In the genomic region with DNA sequence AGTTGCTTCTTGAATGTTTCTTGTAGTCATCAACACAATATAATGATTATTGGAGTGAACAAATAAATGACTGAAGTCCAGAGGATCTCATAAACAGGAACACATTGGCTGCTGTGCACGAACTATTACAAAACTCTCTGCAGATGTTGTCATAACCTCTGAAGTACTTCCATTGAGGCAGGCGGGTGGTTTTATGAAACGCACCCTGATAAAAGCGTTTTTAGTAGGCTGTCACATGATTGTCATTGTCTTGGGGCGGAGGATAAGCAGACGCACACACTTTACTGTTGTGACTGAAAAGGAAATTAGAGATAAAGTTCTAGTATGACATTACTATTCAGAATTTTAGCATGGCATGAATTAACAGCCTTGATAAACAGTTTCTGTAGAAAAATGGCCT, we compare ENCODE assay signal across 20 mouse cellular contexts.
DNase-seq lines count a peak whose midpoint lies in the region; ATAC-seq and TF ChIP-seq lines count a peak whose summit lies in the region.
"Had no signal": no experiment of that assay in that cellular context is flagged by ENCODE, and none has a peak within 500 bp of the region (broad histone marks: within the 10 kb centered on the region; RNA-seq: fewer than 3 reads in every experiment).

No protein-coding gene starts in this region.

- peaks cover 9% of the 10 kb centered on the region; the same call in 1 of the 2 replicates for H3K79me2 ChIP-seq in liver, adult 2 months (ENCODE audit: control insufficient read depth, insufficient read depth, low read length)

- H3K4me1 ChIP-seq in G1E (ENCODE audit: insufficient read depth, low read depth, low read length) = peaks cover 76% of the 10 kb centered on the region
- peaks cover 16% of the 10 kb centered on the region for H3K4me1 ChIP-seq in liver, adult 2 months (ENCODE audit: control insufficient read depth, insufficient read depth, low read length)
- H3K4me1 ChIP-seq in liver, postnatal 0 days (ENCODE audit: insufficient read depth) = peaks cover 22% of the 10 kb centered on the region
- no peaks in the 10 kb centered on the region for H3K4me1 ChIP-seq in intestine, embryonic 16.5 days (ENCODE audit: control insufficient read depth, insufficient read depth, low read length)
- no peaks in the 10 kb centered on the region for H3K4me1 ChIP-seq in midbrain, embryonic 15.5 days

- peak; percentile 88 for TF ChIP-seq EP300 in liver, postnatal 0 days (IDR thresholded peaks at IDR 0.05; ENCODE audit: low read depth)

- no peak for TF ChIP-seq CTCF in G1E (IDR thresholded peaks at IDR 0.05; ENCODE audit: low read depth, low read length)
- no peak for TF ChIP-seq CTCF in liver, adult 2 months (IDR thresholded peaks at IDR 0.05; ENCODE audit: low read depth, low read length)
- no peak for TF ChIP-seq CTCF in liver, postnatal 0 days (IDR thresholded peaks at IDR 0.05; ENCODE audit: low read depth)

- peaks cover 49% of the 10 kb centered on the region for H3K36me3 ChIP-seq in G1E (replicated peaks)
- H3K36me3 ChIP-seq in liver, adult 2 months (ENCODE audit: control insufficient read depth, insufficient read depth, low read length) = peaks cover 7% of the 10 kb centered on the region
- peaks cover 33% of the 10 kb centered on the region for H3K36me3 ChIP-seq in liver, postnatal 0 days (replicated peaks; ENCODE audit: insufficient read depth, low read length)
- H3K36me3 ChIP-seq in intestine, embryonic 16.5 days (ENCODE audit: control insufficient read depth, insufficient read depth, low read length) = no peaks in the 10 kb centered on the region
- H3K36me3 ChIP-seq in midbrain, embryonic 15.5 days (replicated peaks) = no peaks in the 10 kb centered on the region
- H3K36me3 ChIP-seq: heart, embryonic 15.5 days had no signal

- peak overlapping the region; percentile 48; the same call in 1 of the 2 replicates for H3K4me2 ChIP-seq in liver, postnatal 0 days (ENCODE audit: low read depth, low read length)
- H3K4me2 ChIP-seq in intestine, embryonic 16.5 days (ENCODE audit: low read depth, low read length) = no peak overlapping the region
- H3K4me2 ChIP-seq in midbrain, embryonic 15.5 days = no peak overlapping the region
- H3K4me2 ChIP-seq: heart, embryonic 15.5 days; kidney, embryonic 15.5 days; lung, embryonic 14.5 days had no signal

- no peak for DNase-seq in G1E (ENCODE audit: low spot score)
- DNase-seq in MEL-GATA-1-ER (ENCODE audit: extremely low read depth, low read depth) = peak; percentile 37
- peak; percentile 88 for DNase-seq in liver, adult 2 months (ENCODE audit: extremely low read depth, low read depth, low spot score)
- DNase-seq in liver, postnatal 0 days = no peak
- no peak for DNase-seq in embryo, embryonic 10 days (ENCODE audit: low spot score)
- DNase-seq: adrenal gland, postnatal 10 days; cerebellum, adult 11-12 months; cerebellum, postnatal 14 days; heart, postnatal 4 days; lung, embryonic 14.5 days; right cerebral cortex, postnatal 25 days; thymus, adult 2 months had no signal

- WGBS in liver, adult 2 months = 18% methylated on average over 6 of the region's 6 CpGs
- WGBS in liver, postnatal 0 days (ENCODE audit: insufficient replicate concordance) = 39% methylated on average over 6 of the region's 6 CpGs
- WGBS in intestine, embryonic 16.5 days = 75% methylated on average over 6 of the region's 6 CpGs
- WGBS in midbrain, embryonic 15.5 days = 93% methylated on average over 6 of the region's 6 CpGs

- H3K9ac ChIP-seq in liver, adult 2 months (ENCODE audit: low read depth, low read length) = no peak overlapping the region
- H3K9ac ChIP-seq in liver, postnatal 0 days (replicated peaks) = no peak overlapping the region
- no peak overlapping the region for H3K9ac ChIP-seq in intestine, embryonic 16.5 days (ENCODE audit: low read depth, low read length)
- no peak overlapping the region for H3K9ac ChIP-seq in midbrain, embryonic 15.5 days
- H3K9ac ChIP-seq: heart, embryonic 15.5 days; kidney, embryonic 15.5 days; lung, embryonic 14.5 days had no signal

- H3K9me3 ChIP-seq in G1E (replicated peaks) = no peaks in the 10 kb centered on the region
- no peaks in the 10 kb centered on the region for H3K9me3 ChIP-seq in liver, postnatal 0 days (ENCODE audit: low read length)
- H3K9me3 ChIP-seq in intestine, embryonic 16.5 days (ENCODE audit: control insufficient read depth, low read length) = no peaks in the 10 kb centered on the region
- no peaks in the 10 kb centered on the region for H3K9me3 ChIP-seq in midbrain, embryonic 15.5 days
- H3K9me3 ChIP-seq: heart, embryonic 15.5 days; kidney, embryonic 15.5 days had no signal

- no peaks in the 10 kb centered on the region for H3K27me3 ChIP-seq in G1E (ENCODE audit: insufficient read depth, low read length)
- no peaks in the 10 kb centered on the region for H3K27me3 ChIP-seq in liver, adult 2 months (ENCODE audit: control insufficient read depth, insufficient read depth, low read length)
- H3K27me3 ChIP-seq in liver, postnatal 0 days (ENCODE audit: insufficient read depth, low read length) = no peaks in the 10 kb centered on the region
- H3K27me3 ChIP-seq in intestine, embryonic 16.5 days (replicated peaks; ENCODE audit: control insufficient read depth, insufficient read depth, low read length) = no peaks in the 10 kb centered on the region
- H3K27me3 ChIP-seq in midbrain, embryonic 15.5 days (replicated peaks) = no peaks in the 10 kb centered on the region
- H3K27me3 ChIP-seq: heart, embryonic 15.5 days; kidney, embryonic 15.5 days; Patski had no signal

- TF ChIP-seq POLR2A in liver, adult 2 months (IDR thresholded peaks at IDR 0.05; ENCODE audit: extremely low read depth, insufficient read depth, low read length) = no peak

- ATAC-seq in G1E (ENCODE audit: extremely low read depth, insufficient number of reproducible peaks, low FRiP score, poor library complexity, severe bottlenecking) = peak; percentile 37
- ATAC-seq in liver, postnatal 0 days = no peak
- no peak for ATAC-seq in intestine, embryonic 16.5 days
- no peak for ATAC-seq in midbrain, embryonic 15.5 days (replicated peaks)
- ATAC-seq: forebrain, embryonic 16.5 days; hindbrain, embryonic 16.5 days; intestine, postnatal 0 days; Patski had no signal

- no peak overlapping the region; the same call in 1 of the 2 replicates for H3K4me3 ChIP-seq in G1E (ENCODE audit: low read depth, low read length)
- no peak overlapping the region for H3K4me3 ChIP-seq in liver, adult 2 months (ENCODE audit: insufficient read depth, low read depth, low read length)
- no peak overlapping the region for H3K4me3 ChIP-seq in liver, postnatal 0 days (ENCODE audit: low read depth, low read length)
- H3K4me3 ChIP-seq in intestine, embryonic 16.5 days (ENCODE audit: low read length) = no peak overlapping the region
- H3K4me3 ChIP-seq in midbrain, embryonic 15.5 days = no peak overlapping the region
- H3K4me3 ChIP-seq: heart, embryonic 15.5 days; kidney, embryonic 15.5 days had no signal

- peak overlapping the region; percentile 31; the same call in 1 of the 2 replicates for H3K27ac ChIP-seq in liver, adult 2 months (replicated peaks; ENCODE audit: insufficient read depth, low read depth, low read length)
- peak overlapping the region; percentile 72 for H3K27ac ChIP-seq in liver, postnatal 0 days (ENCODE audit: low read depth)
- no peak overlapping the region for H3K27ac ChIP-seq in intestine, embryonic 16.5 days (ENCODE audit: low read length)
- no peak overlapping the region for H3K27ac ChIP-seq in midbrain, embryonic 15.5 days
- H3K27ac ChIP-seq: heart, embryonic 15.5 days; kidney, embryonic 15.5 days had no signal

Comparison
In these comparisons a context has a peak if more than half of its experiments do, and no peak if none do; other contexts are left out.
1. DNase-seq: peak in MEL-GATA-1-ER (single experiment) and liver, adult 2 months (single experiment); none in G1E (single experiment), liver, postnatal 0 days (single experiment) and embryo, embryonic 10 days (single experiment).
2. H3K27ac ChIP-seq: peak in liver, adult 2 months (single experiment) and liver, postnatal 0 days (single experiment); none in intestine, embryonic 16.5 days (single experiment) and midbrain, embryonic 15.5 days (single experiment).